Mouse (Mus musculus): ENCODE data around the gene Vmn2r4. TPM values are rescaled to one million over a fixed set of nuclear protein-coding genes. Genes with fewer than 3 reads are reported as not detected.

Vmn2r4 gene
- not detected for polyA plus RNA-seq (2014; fragmentation: Illumina TruSeq; extraction: RNeasy Lipid Tissue Mini Kit (QIAGEN cat#74804); ENCODE audit: low read depth, low replicate concordance)

GRCm38 (mm10) chr3:64415268-64415667 lies at the start of gene Vmn2r4:
Gene Vmn2r4, minus strand, starts transcription at chr3:64415368.

Other genes with a start within 250 kb of the Vmn2r4 start
- not detected for gene Vmn2r3, start 125.7 kb downstream of the Vmn2r4 start, polyA plus RNA-seq (2014; fragmentation: Illumina TruSeq; extraction: RNeasy Lipid Tissue Mini Kit (QIAGEN cat#74804); ENCODE audit: low read depth, low replicate concordance)
- not detected for gene Vmn2r5, start 94.5 kb upstream of the Vmn2r4 start, polyA plus RNA-seq (2014; fragmentation: Illumina TruSeq; extraction: RNeasy Lipid Tissue Mini Kit (QIAGEN cat#74804); ENCODE audit: low read depth, low replicate concordance)
- not detected for gene Vmn2r6, start 150.5 kb upstream of the Vmn2r4 start, polyA plus RNA-seq (2014; fragmentation: Illumina TruSeq; extraction: RNeasy Lipid Tissue Mini Kit (QIAGEN cat#74804); ENCODE audit: low read depth, low replicate concordance)

Data from kidney, adult 10 weeks (tissue).